ENCODE assay signal across 8 mouse cellular contexts in genomic region chr4:107313690-107314478, GRCm38 (mm10). TPM values are rescaled to one million over a fixed set of nuclear protein-coding genes. Genes with fewer than 3 reads are reported as not detected.
DNase-seq lines count a peak whose midpoint lies in the region; ATAC-seq and TF ChIP-seq lines count a peak whose summit lies in the region.

TSS of gene Yipf1 (plus strand) at chr4:107314363.

- peak within 1 kb of the TSS; percentile 84 for H3K4me2 ChIP-seq in embryonic facial prominence, embryonic 13.5 days
- peak within 1 kb of the TSS; percentile 86 for H3K4me2 ChIP-seq in limb, embryonic 13.5 days (replicated peaks)
- H3K4me2 ChIP-seq in midbrain, embryonic 16.5 days (ENCODE audit: low read length) = peak within 1 kb of the TSS; percentile 80

- ATAC-seq in embryonic facial prominence, embryonic 13.5 days (ENCODE audit: insufficient number of reproducible peaks, insufficient read depth, low FRiP score, low TSS enrichment, low read depth) = peak; percentile 82
- peak; percentile 92 for ATAC-seq in limb, embryonic 13.5 days (ENCODE audit: low FRiP score, low read depth)
- ATAC-seq in midbrain, embryonic 16.5 days = peak; percentile 94

- TF ChIP-seq POLR2A in heart, adult 2 months (IDR thresholded peaks at IDR 0.05; ENCODE audit: insufficient read depth, low read depth, low read length) = peak; percentile 89

- peaks cover 22% of the 10 kb centered on the region for H3K4me1 ChIP-seq in embryonic facial prominence, embryonic 13.5 days
- H3K4me1 ChIP-seq in heart, adult 2 months (ENCODE audit: control insufficient read depth, insufficient read depth, low read length) = peaks cover 4% of the 10 kb centered on the region
- H3K4me1 ChIP-seq in limb, embryonic 13.5 days = peaks cover 19% of the 10 kb centered on the region
- H3K4me1 ChIP-seq in midbrain, embryonic 16.5 days (ENCODE audit: control insufficient read depth, insufficient read depth, low read length) = peaks cover 10% of the 10 kb centered on the region

- H3K4me3 ChIP-seq in embryonic facial prominence, embryonic 13.5 days = peak within 1 kb of the TSS; percentile 71
- peak within 1 kb of the TSS; percentile 72 for H3K4me3 ChIP-seq in heart, adult 2 months
- peak within 1 kb of the TSS; percentile 71 for H3K4me3 ChIP-seq in limb, embryonic 13.5 days
- peak within 1 kb of the TSS; percentile 64 for H3K4me3 ChIP-seq in midbrain, embryonic 16.5 days (ENCODE audit: low read depth, low read length)

- no peaks in the 10 kb centered on the region for H3K9me3 ChIP-seq in embryonic facial prominence, embryonic 13.5 days
- no peaks in the 10 kb centered on the region for H3K9me3 ChIP-seq in limb, embryonic 13.5 days
- H3K9me3 ChIP-seq in midbrain, embryonic 16.5 days (replicated peaks; ENCODE audit: control insufficient read depth, low read length, poor library complexity, severe bottlenecking) = no peaks in the 10 kb centered on the region

- H3K27ac ChIP-seq in embryonic facial prominence, embryonic 13.5 days = peak within 1 kb of the TSS; percentile 68
- peak within 1 kb of the TSS; percentile 87 for H3K27ac ChIP-seq in heart, adult 2 months
- H3K27ac ChIP-seq in limb, embryonic 13.5 days = no peak within 1 kb of the TSS
- peak within 1 kb of the TSS; percentile 45; the same call in 1 of the 2 replicates for H3K27ac ChIP-seq in midbrain, embryonic 16.5 days (ENCODE audit: low read length)

- H3K27me3 ChIP-seq in embryonic facial prominence, embryonic 13.5 days = no peaks in the 10 kb centered on the region
- H3K27me3 ChIP-seq in heart, adult 2 months (ENCODE audit: control insufficient read depth, insufficient read depth, low read length) = no peaks in the 10 kb centered on the region
- H3K27me3 ChIP-seq in limb, embryonic 13.5 days = no peaks in the 10 kb centered on the region
- no peaks in the 10 kb centered on the region for H3K27me3 ChIP-seq in midbrain, embryonic 16.5 days (ENCODE audit: control insufficient read depth, insufficient read depth, low read depth, low read length)

- intact Hi-C loops in heart, adult 2 months (cut with DNase I) = loop anchor here (1.0 to 2.0 kb wide), 3 partner anchors 53 to 133 kb away; partner anchors contain the start of genes Hspb11, Lrrc42 and Ndc1

- peak; percentile 45 for TF ChIP-seq CTCF in heart, adult 2 months (IDR thresholded peaks at IDR 0.05)

- peak within 1 kb of the TSS; percentile 76 for H3K9ac ChIP-seq in embryonic facial prominence, embryonic 13.5 days
- peak within 1 kb of the TSS; percentile 82 for H3K9ac ChIP-seq in heart, adult 2 months (ENCODE audit: low read depth, low read length)
- H3K9ac ChIP-seq in limb, embryonic 13.5 days = peak within 1 kb of the TSS; percentile 70
- H3K9ac ChIP-seq in midbrain, embryonic 16.5 days (ENCODE audit: low read depth, low read length) = peak within 1 kb of the TSS; percentile 79

- DNase-seq in 3134 (ENCODE audit: extremely low read depth, insufficient read length, low spot score) = peak; percentile 81
- peak; percentile 94 to 95 for DNase-seq in adrenal gland, postnatal 36 days
- DNase-seq in heart, adult 2 months = peak; percentile 94
- DNase-seq in kidney, adult 8-10 months = peak; percentile 92 to 95
- peak; percentile 73 to 89 for DNase-seq in spleen, postnatal 10 days (ENCODE audit: low spot score in 2 of 2)

- TF ChIP-seq EP300 in heart, adult 2 months (IDR thresholded peaks at IDR 0.05; ENCODE audit: insufficient read depth, low read depth, low read length) = no peak

- 1% methylated on average over 29 of the region's 29 CpGs for WGBS in embryonic facial prominence, embryonic 13.5 days
- WGBS in heart, adult 2 months = under 1% methylated on average over 29 of the region's 29 CpGs
- 2% methylated on average over 29 of the region's 29 CpGs for WGBS in limb, embryonic 13.5 days
- WGBS in midbrain, embryonic 16.5 days = under 1% methylated on average over 29 of the region's 29 CpGs

- no peaks in the 10 kb centered on the region for H3K79me2 ChIP-seq in heart, adult 2 months (replicated peaks; ENCODE audit: control insufficient read depth, insufficient read depth, low read length)

- H3K36me3 ChIP-seq in embryonic facial prominence, embryonic 13.5 days = peaks cover 22% of the 10 kb centered on the region
- no peaks in the 10 kb centered on the region for H3K36me3 ChIP-seq in heart, adult 2 months (ENCODE audit: control insufficient read depth, insufficient read depth, low read length)
- H3K36me3 ChIP-seq in limb, embryonic 13.5 days = peaks cover 29% of the 10 kb centered on the region
- H3K36me3 ChIP-seq in midbrain, embryonic 16.5 days (ENCODE audit: control insufficient read depth, insufficient read depth, low read length) = no peaks in the 10 kb centered on the region

RNA-seq across cellular contexts. Expression of gene Yipf1, which starts in this region (rescaled TPM):
- total RNA-seq in adrenal gland, postnatal 36 days (2021) = 10 to 100 TPM; 56.4 to 90.9 TPM
- polyA plus RNA-seq in embryonic facial prominence, embryonic 13.5 days (2015; fragmentation: Nextera tagmentation; extraction: Ambion mirVana) = 50.5 and 53.4 TPM in 2 replicates
- 10 to 100 TPM; 17.6 to 19.3 TPM for total RNA-seq in heart, adult 2 months (2021)
- 23.3 and 28.9 TPM in 2 replicates for polyA plus RNA-seq in heart, adult 2 months (2012; rRNA removed)
- 58.3 and 58.8 TPM in 2 replicates for polyA plus RNA-seq in limb, embryonic 13.5 days (2015; fragmentation: Nextera tagmentation; extraction: Ambion mirVana)
- 52.2 and 53.2 TPM in 2 replicates for polyA plus RNA-seq in midbrain, embryonic 16.5 days (2015; fragmentation: Nextera tagmentation; extraction: Ambion mirVana)
